Mouse (Mus musculus): Measurements from ENCODE around the gene Poldip2.

The Poldip2 gene

GRCm38 (mm10) chr11:78544449-78545111, 32.6 kb downstream of the Poldip2 start:
- no peak for DNase-seq (ENCODE audit: low spot score in 2 of 2)

GRCm38 (mm10) chr11:78545181-78545580, 33.2 kb downstream of the Poldip2 start:
- DNase-seq (ENCODE audit: low spot score in 2 of 2), result no peak

- no peak for DNase-seq (ENCODE audit: low spot score in 2 of 2)
These were observed 35.9 kb downstream of the Poldip2 start for GRCm38 (mm10) chr11:78547718-78548460.

- no peak for DNase-seq (ENCODE audit: low spot score in 2 of 2)
These were observed 37.5 kb downstream of the Poldip2 start for GRCm38 (mm10) chr11:78549491-78549987.

- peak; percentile 92 to 95 for DNase-seq (ENCODE audit: low spot score in 2 of 2)
These were observed 38.4 kb downstream of the Poldip2 start, which contains the start of gene Tmem97 for GRCm38 (mm10) chr11:78550168-78551058. TSS of gene Tmem97 (minus strand) at chr11:78550777.

GRCm38 (mm10) chr11:78551059-78551398, 39.0 kb downstream of the Poldip2 start:
- no peak for DNase-seq (ENCODE audit: low spot score in 2 of 2)

GRCm38 (mm10) chr11:78555623-78556022, 43.6 kb downstream of the Poldip2 start:
- DNase-seq (ENCODE audit: low spot score in 2 of 2), result no peak

GRCm38 (mm10) chr11:78556070-78556469, 44.1 kb downstream of the Poldip2 start:
- DNase-seq (ENCODE audit: low spot score in 2 of 2), result no peak

GRCm38 (mm10) chr11:78557241-78557640, 45.2 kb downstream of the Poldip2 start:
- DNase-seq (ENCODE audit: low spot score in 2 of 2), result no peak

- DNase-seq (ENCODE audit: low spot score in 2 of 2), result peak; percentile 44 to 74
These were observed 48.5 kb downstream of the Poldip2 start for GRCm38 (mm10) chr11:78560447-78560846.

- no peak for DNase-seq (ENCODE audit: low spot score in 2 of 2)
These were observed 54.8 kb downstream of the Poldip2 start for GRCm38 (mm10) chr11:78566775-78567174.

GRCm38 (mm10) chr11:78567614-78568013, 55.6 kb downstream of the Poldip2 start:
- no peak for DNase-seq (ENCODE audit: low spot score in 2 of 2)

GRCm38 (mm10) chr11:78568827-78569226, 56.8 kb downstream of the Poldip2 start:
- DNase-seq (ENCODE audit: low spot score in 2 of 2), result no peak

- no peak for DNase-seq (ENCODE audit: low spot score in 2 of 2)
These were observed 57.8 kb downstream of the Poldip2 start for GRCm38 (mm10) chr11:78569806-78570205.

GRCm38 (mm10) chr11:78571441-78571840, 59.4 kb downstream of the Poldip2 start:
- no peak for DNase-seq (ENCODE audit: low spot score in 2 of 2)

GRCm38 (mm10) chr11:78571854-78572253, 59.9 kb downstream of the Poldip2 start:
- no peak for DNase-seq (ENCODE audit: low spot score in 2 of 2)

Measured in thymus, postnatal 10 days (tissue).